Mouse (Mus musculus): Measurements from ENCODE around the gene 5430419D17Rik.

GRCm38 (mm10) chr7:131223086-131223485 lies 48.9 kb downstream of the 5430419D17Rik start:
- no peak for TF ChIP-seq CTCF (IDR thresholded peaks at IDR 0.05; ENCODE audit: control insufficient read depth, insufficient read depth, insufficient replicate concordance, low read depth, low read length)
- no peak for TF ChIP-seq POLR2A (IDR thresholded peaks at IDR 0.05; ENCODE audit: control insufficient read depth, low read depth, low read length)

All from testis, adult 2 months (tissue).